Mouse (Mus musculus) left cerebral cortex, postnatal 25 days (tissue): ENCODE measurements around the gene Nphs1. TPM values are rescaled to one million over a fixed set of nuclear protein-coding genes. Genes with fewer than 3 reads are reported as not detected.
A peak's percentile ranks its signal among the peaks of the same experiment; 100 is the strongest.
"Not testable (repeated sequence)": the region's sequence is repeated elsewhere in the genome, so short reads cannot be mapped to it uniquely, and the experiment has no call there.

Experiments
- DNase-seq, 2 experiments: peaks; one replicate each; pipeline ENCODE4 v3.0.0; 2022; ENCODE audit warnings: low spot score in 2 of 2, mixed read lengths in 1 of 2
- intact Hi-C: fragments of 180-260 bp; cut with DNase I; formaldehyde crosslinking; loops from one replicate; pipeline ENCODE4 v1.15.1; 2025
- total RNA-seq, 2 experiments: library from RNA; stranded (reverse); gene quantifications; 2 replicates each; pipeline ENCODE4 v1.2.3; 2021

Gene Nphs1
- total RNA-seq, 2 experiments from 2014 or later = 0.78 to 1.5 TPM

GRCm38 (mm10) chr7:30477415-30478381 is 19.6 kb downstream of the Nphs1 start:
- intact Hi-C loops = no loop called here
- peak; percentile 52 to 81 for DNase-seq

GRCm38 (mm10) chr7:30484250-30484649 is 26.1 kb downstream of the Nphs1 start:
- intact Hi-C loops = no loop called here
- DNase-seq = no peak

- intact Hi-C loops = loop anchor here (5.0 kb wide), 2 partner anchors 48 to 62 kb away; partner anchors contain the start of genes Hspb6 and Proser3
- peak; percentile 31 to 48 for DNase-seq
Measured at GRCm38 (mm10) chr7:30490251-30490956, 32.3 kb downstream of the Nphs1 start.

GRCm38 (mm10) chr7:30490957-30491307 is 32.8 kb downstream of the Nphs1 start:
- intact Hi-C loops = loop anchor here (5.0 kb wide), 2 partner anchors 49 to 61 kb away; partner anchors contain the start of genes Hspb6 and Proser3
- peak in 1 of 2 experiments; percentile 3 for DNase-seq

GRCm38 (mm10) chr7:30492765-30493164 is 34.6 kb downstream of the Nphs1 start:
- peak; percentile 57 to 72 for DNase-seq
- intact Hi-C loops = loop anchor here (5.0 kb wide), 2 partner anchors 50 to 60 kb away; partner anchors contain the start of genes Hspb6 and Proser3

GRCm38 (mm10) chr7:30493401-30493931 is 35.4 kb downstream of the Nphs1 start, which contains the start of gene Prodh2:
Gene Prodh2, plus strand, starts transcription at chr7:30493622.
- intact Hi-C loops = loop anchor here (5.0 kb wide), 2 partner anchors 51 to 59 kb away; partner anchors contain the start of genes Hspb6 and Proser3
- no peak for DNase-seq

- intact Hi-C loops, DNase-seq: not testable (repeated sequence)
Measured at GRCm38 (mm10) chr7:30495506-30496042, 37.5 kb downstream of the Nphs1 start.

- intact Hi-C loops, DNase-seq: not testable (repeated sequence)
Measured at GRCm38 (mm10) chr7:30501159-30501558, 43.0 kb downstream of the Nphs1 start.

- intact Hi-C loops = no loop called here
- no peak for DNase-seq
Measured at GRCm38 (mm10) chr7:30508061-30508460, 49.9 kb downstream of the Nphs1 start.

GRCm38 (mm10) chr7:30515003-30515760 is 57.1 kb downstream of the Nphs1 start:
- no peak for DNase-seq
- intact Hi-C loops = no loop called here

- no peak for DNase-seq
- intact Hi-C loops = no loop called here
Measured at GRCm38 (mm10) chr7:30518325-30518724, 60.2 kb downstream of the Nphs1 start.

GRCm38 (mm10) chr7:30520396-30520795 is 62.3 kb downstream of the Nphs1 start:
- DNase-seq = no peak
- intact Hi-C loops = no loop called here

- intact Hi-C loops = no loop called here
- no peak for DNase-seq
Measured at GRCm38 (mm10) chr7:30520856-30521255, 62.7 kb downstream of the Nphs1 start.

GRCm38 (mm10) chr7:30522871-30523270 is 64.8 kb downstream of the Nphs1 start:
- no peak for DNase-seq
- intact Hi-C loops = no loop called here

GRCm38 (mm10) chr7:30524487-30524886 is 66.4 kb downstream of the Nphs1 start:
- intact Hi-C loops = no loop called here
- DNase-seq = no peak

GRCm38 (mm10) chr7:30525954-30526353 is 67.8 kb downstream of the Nphs1 start:
- intact Hi-C loops = no loop called here
- no peak for DNase-seq

- intact Hi-C loops = no loop called here
- no peak for DNase-seq
Measured at GRCm38 (mm10) chr7:30526399-30526798, 68.3 kb downstream of the Nphs1 start.

- intact Hi-C loops = no loop called here
- no peak for DNase-seq
Measured at GRCm38 (mm10) chr7:30526981-30527380, 68.9 kb downstream of the Nphs1 start.

- intact Hi-C loops = no loop called here
- DNase-seq = peak; percentile 73 to 93
Measured at GRCm38 (mm10) chr7:30531291-30531815, 73.2 kb downstream of the Nphs1 start.
